Mouse (Mus musculus) lung, postnatal 36 days (tissue): ENCODE data around the gene Abhd6.

Source experiments
- DNase-seq: peaks from one replicate; pipeline ENCODE4 v3.0.0; 2022; ENCODE audit warnings: mixed read lengths

The Abhd6 gene

DNA sequence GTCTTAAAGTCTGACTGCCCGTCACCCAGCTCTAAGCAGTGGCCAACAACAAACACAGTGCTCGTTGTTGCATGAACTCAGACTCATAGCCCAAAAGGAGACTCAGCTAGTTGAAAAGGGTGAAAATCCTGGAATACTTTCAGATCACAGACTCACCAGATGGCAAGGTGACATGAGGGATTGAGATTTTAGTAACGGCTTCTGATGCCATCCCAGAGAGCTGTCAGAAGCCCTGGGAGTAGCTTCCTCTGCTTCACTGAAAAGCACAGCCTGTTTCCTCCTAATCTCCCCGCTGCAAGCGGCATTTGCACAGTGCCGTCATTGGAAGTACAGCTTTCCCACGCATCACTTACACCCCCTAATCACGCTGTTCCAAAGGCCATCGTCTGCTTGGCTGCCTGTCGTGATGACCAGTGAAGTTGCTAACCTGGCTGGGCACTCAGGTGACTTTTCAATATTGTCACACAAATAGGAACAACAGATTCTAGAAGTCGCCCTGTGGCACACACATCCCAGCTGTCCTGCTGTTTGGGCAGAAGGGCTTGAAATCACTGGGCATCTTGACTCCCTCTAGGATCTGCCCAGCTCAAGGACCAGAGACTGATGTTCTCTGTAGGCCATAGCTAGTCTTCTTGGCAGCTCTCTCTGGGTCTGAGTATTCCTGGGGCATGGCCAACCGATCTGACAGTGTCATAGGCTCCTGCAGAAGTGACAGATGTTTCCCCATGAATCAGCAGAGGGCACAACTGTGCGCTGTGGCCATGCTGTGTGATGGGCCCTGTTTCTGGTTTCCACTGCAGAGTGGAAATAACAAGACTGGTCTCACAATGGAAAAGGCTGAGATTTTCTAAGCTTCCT, 29.6 kb downstream of the Abhd6 start:
- DNase-seq = no peak

DNA sequence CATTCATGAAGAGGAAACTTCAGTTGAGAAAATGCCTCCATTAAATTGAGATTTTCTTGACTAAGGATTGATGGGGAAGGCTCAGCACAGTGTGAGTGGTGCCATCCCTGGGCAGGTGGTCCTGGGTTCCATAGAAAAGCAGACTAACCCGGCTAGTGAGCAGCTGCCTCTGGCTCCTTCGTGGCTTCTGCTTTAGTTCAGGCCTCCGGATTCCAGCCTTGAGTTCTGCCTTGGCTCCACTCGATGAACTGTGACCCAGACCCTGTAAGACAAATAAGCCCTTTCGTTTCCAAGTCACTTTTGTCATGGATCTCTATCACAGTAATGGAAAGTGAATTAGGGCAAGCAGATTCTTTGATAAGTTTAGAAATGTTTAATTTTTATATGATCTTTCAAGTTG, 31.9 kb downstream of the Abhd6 start:
- DNase-seq = no peak

DNA sequence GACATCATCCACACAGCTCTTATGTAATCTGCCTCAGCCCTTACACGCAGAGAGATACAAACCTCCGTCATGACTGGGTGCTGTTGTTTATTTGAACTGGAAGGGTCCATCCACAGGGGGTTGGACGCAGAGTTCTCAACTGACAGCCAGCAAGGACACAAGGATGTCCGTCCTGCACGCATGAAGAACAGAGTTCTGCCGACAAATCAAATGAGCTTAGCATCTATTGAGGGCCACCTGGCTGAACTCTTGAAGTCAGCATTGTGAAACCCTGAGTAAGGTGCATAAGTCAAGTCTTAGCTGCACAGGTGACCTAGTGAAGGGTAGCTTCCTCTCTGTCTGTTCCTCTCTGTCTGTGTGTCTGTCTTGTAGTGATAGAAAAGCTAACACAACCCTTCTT, 33.2 kb downstream of the Abhd6 start:
- DNase-seq = no peak

DNA sequence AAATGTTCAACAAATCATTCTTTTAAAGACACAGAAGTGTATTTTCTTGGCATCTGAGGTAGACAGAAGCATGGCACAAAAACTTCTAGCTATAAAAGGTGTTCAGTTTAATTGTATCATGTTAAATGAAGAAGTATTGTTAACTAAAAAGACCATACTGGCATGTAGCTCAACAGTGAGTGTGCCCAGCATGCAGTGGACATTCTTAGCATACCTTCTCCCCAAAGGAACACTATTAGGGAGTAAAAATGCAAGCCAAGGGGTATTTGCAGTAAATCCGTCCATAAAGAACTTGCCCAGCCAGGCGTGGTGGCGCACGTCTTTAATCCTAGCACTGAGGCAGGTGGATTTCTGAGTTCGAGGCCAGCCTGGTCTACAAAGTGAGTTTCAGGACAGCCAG, 33.7 kb downstream of the Abhd6 start:
- DNase-seq = no peak

DNA sequence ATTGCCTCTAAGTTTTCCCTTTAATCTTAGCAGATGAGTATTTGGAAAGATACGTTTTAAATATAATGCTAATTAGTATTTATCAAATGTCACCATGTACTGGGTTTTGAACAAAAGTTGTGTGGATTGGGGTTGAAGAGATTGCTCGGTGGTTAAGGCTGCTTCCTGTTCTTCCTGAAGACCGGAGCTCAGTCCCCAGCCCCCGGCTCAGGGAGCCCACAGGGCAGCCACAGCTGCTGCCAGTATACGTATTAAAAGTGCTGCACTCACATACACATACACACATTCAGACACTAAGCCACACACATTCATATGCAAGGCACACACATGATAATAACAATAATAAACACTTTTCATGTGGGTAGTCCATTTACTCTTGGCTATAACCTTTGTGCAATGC, 35.4 kb downstream of the Abhd6 start:
- no peak for DNase-seq

DNA sequence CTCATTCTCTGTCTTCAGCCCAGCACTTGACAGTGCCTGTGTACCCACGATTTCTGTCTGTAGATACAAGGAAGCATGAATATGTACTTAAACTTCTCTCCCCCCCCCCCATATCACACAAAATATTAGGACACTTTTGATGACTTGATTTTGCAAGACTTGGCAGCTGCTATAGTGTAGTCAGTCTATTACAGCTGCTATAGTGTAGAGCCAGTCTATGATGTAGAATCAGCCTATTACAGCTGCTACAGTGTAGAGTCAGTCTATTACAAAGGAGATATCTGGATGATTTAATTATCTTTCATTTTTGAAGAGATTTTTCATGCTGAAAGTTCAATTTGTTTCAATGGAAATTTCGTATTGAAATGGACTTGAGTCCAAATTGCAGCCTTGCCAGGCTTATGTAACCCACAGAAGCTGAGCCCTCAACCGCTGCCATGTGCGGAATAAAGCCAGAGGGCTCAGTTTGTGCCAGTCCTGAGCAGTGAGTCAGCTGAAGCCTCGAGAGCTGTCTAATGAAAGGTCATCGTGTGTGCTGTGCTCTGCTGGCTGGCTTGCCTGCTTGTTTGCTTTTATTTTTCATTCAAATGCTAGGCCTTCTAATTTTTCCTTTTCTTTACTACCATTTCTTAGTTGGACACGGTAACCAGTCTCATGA, 36.2 kb downstream of the Abhd6 start:
- peak; percentile 65 for DNase-seq

DNA sequence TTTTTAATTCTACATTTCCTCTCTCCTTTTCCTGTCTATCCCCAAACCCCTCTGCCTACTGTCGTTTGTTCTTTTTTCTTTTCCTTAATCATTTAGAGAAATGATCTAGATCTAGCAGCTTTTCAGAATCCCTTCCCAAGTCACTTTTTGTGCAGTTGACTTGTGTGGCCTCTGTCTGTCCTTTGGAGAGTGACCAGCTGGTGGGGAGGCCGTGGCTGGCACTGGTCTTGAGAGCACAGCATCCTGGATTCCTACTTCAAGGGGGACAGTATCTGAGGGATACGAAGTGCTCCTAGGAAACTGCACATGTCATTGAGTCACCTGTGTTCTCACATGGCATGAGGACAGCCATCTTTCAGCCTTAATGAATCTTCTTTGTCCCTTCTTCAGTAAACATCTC, 37.5 kb downstream of the Abhd6 start:
- no peak for DNase-seq

DNA sequence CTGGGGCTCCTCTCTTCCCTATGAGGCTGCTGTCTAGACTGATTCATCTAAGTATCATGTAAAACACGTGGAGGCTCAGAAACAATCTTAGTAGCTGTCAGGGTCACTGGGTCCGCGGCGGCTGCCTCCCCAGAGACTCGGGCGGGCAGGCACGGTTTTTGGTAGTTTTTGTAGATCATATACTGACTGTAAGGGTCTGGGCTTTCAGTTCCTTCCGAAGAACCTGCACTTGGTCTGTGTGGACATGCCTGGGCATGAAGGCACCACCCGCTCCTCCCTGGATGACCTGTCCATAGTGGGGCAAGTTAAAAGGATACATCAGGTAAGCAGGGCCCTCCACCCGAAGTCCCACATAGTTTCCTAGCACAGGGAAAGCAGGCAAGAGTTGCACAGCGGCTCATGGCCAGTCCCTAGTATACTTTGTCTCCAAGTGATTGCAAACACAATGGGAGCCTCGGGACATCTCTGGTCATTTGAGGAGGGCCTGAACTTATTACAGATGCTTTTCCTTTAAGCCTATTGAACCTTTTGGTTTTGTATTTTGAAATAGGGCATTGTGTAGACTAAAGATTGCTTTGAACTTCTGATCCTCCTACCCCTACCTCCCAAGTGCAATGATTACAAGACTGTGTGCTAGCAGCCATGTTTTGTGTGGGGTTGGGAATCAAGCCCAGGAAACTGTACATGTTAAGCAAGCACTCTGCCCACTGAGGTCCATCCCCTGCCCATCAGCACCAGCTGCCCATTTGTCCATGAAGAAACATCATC, 38.4 kb downstream of the Abhd6 start:
- DNase-seq = no peak

DNA sequence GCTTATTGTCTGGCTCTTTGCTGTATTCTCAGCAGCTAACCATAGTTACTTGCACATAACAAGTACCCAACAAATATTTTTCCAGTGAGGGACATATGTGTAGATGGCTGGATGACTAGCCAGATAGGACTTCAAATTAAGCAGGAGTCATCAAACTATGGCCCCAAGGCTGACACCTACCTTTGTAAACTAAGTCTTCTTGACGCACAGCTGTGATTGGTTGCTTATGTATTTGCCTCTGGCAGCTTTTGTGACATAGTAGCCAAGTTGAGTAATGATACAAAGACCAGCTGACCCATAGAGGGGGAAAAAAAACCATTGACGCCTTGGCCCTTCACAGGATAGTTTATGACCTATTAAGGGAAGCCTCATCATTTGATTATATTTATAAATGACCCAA, 39.4 kb downstream of the Abhd6 start:
- DNase-seq = no peak

DNA sequence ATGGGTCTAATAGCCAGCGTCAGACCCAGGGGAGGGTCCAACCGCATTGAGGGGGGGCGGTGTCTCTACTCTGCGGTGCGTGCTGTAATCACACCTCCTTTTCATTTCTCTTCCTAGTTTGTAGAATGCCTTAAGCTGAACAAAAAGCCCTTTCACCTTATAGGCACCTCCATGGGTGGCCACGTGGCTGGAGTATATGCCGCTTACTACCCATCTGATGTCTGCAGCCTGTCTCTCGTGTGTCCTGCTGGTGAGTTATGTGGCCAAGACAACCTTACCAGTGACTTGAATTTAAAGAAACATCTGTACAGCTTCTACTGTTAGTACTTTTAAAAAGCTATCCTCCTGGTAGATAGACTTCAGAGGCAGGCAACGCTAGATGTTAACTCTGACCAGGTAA, 39.9 kb downstream of the Abhd6 start:
- no peak for DNase-seq

DNA sequence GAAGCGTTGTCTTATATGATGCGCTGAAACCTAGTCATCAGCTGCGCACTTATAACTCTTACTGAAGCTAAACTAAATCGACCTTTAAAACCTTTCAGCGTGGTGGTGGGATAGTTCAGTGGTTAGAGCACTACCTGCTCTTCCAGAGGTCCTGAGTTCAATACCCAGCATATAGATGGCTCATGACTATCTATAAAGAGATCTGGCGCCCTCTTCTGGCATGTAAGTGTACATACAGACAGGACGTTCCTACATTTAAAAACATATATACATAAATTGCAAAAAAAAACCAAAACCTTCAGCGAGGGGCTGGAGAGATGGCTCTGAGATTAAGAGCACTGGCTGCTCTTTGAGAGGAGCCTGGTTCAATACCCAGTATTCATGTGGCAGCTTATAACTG, 41.6 kb downstream of the Abhd6 start:
- DNase-seq = peak; percentile 58

DNA sequence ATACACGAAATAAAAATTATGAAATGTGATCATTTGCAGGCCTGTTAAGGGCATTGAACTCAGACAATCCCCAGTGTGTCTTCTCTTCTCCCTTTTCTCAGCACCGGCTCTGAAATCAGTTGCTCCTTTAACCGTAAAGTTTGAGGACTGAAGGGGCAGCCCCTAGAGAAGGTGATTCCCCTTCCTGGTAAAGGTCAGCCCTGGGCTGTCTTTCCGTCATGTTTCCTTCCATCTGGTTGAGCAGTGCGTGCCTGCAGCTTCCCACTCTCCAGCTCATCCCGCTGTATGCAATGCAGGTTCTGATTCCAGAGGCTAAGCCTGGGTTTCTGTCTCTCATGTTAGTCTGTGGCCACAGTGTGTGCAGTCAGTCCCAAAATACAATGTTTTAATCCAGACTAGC, 42.1 kb downstream of the Abhd6 start:
- no peak for DNase-seq

DNA sequence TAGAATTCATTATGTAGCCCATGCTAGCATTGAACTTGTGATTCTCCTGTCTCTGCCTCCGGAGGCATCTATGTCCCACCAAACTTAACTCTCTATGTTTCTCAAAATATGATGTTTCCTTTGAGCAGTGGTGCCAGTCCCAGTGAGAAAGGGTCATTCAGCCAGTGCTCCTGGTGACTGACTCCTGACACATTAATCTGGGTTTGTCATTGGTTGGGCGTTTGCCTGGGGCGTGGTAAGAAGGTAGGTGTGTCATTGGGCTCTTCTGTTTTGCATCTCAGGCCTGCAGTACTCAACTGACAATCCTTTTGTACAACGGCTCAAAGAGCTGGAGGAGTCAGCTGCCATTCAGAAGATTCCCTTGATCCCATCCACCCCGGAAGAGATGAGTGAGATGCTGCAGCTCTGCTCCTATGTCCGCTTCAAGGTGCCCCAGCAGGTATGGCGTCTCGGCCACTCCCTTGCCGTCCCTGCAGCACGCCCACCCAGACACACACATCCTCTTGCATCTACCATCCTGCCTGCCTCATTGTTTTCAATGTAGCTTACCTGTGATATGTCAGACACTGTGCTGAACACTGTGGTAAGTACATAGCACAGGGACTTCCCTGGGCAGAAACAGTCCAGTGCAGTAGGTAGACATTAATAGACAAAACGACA, 42.6 kb downstream of the Abhd6 start:
- DNase-seq = no peak

DNA sequence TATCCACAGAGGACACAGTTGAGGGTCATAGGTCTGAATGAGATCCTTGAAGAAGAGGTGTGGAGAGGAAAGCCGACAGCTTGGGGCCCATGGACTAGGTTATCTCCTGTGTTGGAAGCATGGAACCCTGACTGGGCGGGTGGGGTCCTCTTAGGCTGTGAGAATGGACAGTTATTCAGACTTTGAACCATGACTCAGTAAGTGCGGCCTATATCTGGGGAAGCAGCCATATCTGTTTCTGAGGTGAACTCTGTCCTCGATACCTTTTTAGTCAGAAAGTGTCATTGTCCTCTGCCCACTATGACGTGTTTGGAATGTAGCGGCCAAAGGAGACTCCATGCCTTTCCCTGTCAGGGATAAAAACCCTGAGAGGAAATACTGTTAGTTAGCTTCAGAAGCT, 44.1 kb downstream of the Abhd6 start:
- DNase-seq = no peak

DNA sequence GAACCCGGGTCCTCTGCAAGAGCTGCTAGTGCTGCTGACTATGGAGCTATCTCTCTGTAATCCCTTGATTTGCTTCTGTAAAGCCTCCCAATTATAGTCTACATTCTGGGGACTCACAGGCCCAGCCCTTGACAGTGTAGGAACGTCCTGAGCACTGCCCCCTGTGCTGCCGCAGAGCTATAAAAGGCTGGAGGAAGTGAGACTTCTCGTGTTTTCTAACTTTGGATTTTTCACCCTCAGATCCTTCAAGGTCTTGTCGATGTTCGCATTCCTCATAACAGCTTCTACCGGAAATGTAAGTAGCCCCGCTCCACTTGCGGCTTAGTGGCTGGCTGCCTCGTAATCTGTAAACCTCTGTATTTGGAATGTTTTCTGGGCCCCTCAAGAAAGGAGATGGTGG, 46.6 kb downstream of the Abhd6 start:
- DNase-seq = no peak

DNA sequence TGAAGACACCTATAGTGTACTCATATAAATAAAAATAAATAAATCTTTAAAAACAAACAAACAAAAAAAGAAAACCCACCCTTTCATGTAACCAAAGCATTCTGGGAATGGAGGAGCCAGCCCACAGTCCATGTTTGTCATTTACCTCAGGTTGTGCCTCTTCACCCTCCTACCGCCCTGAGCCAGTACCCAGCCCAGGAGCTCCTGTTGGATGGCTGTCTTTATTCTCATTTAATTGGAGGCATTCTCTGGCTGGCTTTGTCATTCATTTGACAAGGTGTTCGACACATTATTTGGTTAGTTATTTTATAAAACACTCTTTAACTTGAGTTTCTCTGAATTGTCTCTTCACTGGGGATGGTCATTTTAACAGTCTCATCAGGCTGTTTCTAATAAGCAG, 49.2 kb downstream of the Abhd6 start:
- DNase-seq = no peak

DNA sequence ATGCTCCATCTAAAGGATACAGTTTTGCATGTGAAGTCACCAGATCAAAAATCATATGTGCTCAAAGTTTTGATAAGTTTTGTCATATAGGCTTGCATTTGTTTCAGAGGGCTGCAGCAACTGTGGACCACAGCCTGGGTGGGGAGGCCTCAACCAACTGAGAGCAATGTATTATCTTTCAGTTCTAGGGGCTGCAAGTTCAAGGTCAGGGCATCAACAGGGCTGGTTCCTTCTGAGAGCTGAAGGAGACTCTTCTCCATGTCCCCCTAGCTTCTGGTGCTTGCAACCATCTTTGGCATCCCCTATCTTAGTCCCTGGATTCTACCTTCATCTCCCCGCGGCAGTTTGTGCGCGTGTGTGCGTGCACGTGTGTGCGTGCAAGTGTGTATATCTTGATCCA, 50.0 kb downstream of the Abhd6 start:
- DNase-seq = no peak

DNA sequence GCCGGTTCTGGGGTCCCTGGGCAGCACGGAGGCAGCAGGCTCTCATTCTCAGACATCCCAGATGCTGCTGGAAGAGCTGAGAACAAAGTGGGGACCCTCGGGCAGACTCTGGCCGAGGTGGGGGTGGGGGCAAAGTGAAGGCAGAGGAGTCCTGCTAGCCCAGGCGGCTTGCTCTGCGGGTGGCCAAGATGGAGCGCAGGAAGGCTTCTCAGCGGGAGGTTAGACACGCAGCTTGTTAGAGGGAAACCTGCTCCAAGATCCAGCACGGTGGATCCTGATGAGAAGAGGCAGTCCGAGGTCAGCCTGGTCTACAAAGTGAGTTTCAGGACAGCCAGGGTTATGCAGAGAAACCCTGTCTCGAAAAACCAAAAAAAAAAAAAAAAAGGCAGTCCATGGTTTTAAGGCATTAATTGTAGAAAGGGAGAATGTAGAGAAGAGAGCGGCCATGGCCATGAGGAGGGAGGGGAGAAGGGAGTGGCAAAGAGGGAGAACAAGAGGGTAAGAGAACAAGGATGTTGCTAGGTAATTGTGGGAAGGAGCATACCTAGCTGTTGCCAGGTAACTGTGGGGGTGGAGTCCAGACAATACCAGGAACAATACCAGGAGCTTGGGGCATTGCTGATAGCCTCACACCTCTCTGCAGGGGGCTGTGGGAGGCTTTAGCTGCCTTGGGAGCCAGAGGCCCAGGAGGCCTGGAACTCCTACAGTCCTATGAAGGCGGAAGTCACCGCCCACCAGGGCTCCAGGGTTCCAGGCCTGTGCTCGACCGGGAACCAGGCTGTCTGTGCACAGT, 51.8 kb downstream of the Abhd6 start:
- peak; percentile 66 for DNase-seq

DNA sequence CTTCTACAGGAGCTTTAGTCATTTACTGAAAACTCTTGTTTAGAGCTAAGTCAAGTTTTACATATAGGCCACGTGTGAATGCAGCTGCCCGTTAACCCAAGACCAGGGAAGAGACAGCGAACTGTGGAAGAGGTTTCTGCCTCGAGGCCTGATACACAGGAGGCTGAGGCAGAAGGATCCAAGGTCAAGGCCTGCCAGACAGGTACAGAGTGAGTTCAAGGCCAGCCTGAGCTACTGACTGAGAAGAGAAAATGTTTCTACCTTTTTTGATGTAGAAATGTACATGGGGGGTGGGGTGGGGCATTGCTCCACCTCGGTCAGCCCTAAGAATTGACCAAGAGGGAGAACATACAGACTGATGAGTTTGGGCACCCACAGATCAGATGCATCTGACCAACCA, 53.4 kb downstream of the Abhd6 start:
- no peak for DNase-seq

DNA sequence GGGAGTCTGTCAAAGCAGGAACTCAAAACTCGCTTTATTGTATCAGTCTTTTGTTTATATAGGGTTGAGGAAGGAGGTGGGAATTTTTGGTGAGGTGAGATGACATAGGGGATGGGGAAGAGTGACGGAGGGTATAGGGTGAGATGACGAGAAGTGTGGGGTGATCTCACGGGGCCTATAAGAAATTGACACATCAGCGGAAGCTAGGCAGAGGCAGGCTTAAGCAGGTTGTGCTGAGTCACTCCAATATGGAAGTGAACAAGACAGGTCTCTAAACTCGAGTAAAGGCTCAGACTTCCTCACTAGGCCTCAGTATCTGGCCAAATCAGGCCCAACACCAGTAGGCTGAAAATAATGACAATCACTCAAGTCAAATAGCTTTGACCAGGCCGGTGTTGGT, 57.2 kb downstream of the Abhd6 start:
- DNase-seq = no peak

DNA sequence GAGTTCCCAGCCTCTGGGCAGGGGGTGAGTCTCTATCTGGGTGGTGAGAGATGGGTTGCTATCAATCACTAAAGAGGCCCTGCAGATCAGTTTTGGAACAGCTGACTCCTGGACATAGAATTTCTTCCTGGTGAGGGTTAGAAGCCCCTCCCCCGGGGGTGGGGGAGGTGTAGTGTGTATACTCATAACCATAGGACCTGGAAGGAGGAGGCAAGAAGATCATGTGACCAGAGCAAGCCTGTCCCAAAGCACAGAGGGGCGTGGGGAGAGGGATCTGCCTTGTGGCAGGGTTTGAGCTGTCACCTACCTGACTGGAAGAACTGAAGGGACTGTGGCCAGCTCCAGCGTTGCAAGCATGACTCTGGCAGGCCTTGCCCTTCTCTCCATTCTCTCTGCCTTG, 59.4 kb downstream of the Abhd6 start:
- DNase-seq = no peak

DNA sequence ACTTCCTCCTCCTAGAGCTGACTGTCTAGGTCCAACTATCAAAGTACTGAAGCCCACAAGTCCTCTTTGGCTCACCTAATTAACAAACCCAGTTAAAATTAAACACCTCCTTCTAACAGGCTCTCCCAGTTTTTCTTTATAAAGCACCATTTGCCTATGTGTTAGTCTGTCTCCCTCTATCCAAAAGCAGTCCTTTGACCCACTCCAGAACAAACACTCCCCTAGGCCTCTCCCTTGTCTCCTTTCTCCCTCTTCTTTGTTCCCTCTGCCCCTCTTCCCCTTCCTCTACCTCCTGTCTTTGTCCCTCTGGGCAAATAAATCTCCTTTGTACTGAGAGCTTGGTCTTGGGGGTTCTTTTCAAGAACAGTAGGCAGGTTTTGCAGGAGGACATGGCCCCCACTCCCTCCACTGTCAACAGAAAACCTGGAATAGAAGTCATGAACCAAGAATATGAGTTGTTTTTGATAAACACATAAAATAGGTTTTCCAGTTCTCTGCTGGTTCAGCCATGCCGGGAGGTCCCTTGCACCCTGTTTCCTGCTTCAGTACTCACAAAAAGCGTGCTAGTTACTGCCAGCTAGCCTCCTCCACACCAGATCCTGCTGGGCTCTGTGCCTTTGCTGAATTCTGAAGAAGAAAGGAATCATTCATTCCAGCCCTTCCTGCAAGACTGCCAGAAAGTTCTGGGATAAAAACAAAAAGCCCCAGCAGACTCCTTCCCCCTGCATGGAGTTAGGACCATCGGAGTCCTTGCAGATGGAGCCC, 60.0 kb downstream of the Abhd6 start:
- DNase-seq = no peak
